Mouse (Mus musculus) naive thymus-derived CD4-positive, alpha-beta T cell, adult 2 months (primary cell): ENCODE data around the gene Anks1b.

Experiments used
- DNase-seq: peaks from one replicate; pipeline ENCODE4 v3.0.0-alpha.2; 2011; ENCODE audit warnings: low read depth

Anks1b gene

DNA sequence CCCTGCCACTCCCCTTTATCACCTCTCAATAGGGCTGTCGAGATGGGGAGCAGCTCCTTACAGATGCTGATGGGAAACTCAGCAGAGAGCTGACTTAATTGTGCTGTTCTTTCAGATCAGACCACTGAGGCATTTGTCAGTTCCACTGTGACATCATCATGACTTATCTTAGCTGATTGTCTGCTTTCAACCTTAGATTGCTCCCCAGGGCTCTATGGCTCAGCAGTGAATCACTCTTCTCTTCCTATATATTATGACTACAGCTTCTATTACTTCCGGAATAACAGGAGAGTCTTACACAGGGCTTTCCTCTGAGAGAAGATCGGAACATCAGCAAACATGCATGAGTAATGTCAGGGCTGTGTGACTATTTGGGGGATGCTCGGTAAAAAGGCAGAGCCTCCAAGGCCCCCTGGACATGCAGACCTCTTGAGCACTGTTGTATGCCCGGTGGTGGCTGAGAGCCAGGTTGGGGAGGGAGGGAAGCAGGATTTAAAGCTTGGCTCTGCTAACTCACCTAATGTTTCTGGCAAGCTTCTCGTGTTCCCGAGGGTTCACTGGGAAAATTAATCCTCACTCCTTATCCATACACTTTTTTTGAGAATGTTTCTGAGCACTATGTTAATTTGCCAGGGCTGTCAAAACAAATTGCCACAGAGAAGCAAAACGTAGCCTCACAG lies 936.7 kb downstream of the Anks1b start:
- DNase-seq: no peak

DNA sequence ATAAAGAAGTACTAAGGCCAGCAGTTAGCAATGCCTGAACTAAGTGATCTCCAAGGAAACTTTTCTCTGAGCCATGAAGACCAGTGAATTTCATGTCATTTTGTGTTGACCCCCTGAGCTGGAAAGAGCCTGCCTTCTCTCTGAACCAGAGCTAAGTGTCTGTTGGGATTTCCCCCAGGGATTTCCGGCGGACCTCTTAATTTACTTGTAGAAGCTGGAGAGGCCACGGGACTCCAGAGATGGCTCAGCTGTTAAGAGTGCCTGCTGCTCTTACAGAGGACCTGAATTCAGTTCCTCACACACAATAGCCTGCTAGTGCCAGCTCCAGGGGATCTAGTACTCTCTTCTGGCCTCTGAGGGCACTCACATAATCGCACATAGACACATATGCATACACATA lies 938.1 kb downstream of the Anks1b start:
- no peak for DNase-seq

DNA sequence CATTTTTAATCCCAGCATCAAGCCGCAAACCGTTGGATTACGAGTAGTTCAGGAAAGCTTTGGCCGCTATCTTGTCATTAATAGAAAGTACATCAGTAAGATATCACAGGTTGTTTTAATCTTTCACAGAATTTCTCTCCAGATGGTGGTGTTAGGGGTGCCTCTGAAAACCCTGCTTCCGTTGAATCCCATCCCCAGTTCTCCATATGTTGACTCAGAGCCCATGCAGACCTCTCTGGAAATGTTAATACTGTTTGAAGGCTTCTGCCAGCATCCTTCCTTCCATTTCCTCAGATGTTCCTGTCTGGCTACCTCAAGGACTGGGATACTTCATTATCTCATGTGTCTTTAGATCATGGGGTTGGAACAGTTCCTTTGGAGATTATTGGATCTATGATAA lies 940.0 kb downstream of the Anks1b start:
- no peak for DNase-seq

DNA sequence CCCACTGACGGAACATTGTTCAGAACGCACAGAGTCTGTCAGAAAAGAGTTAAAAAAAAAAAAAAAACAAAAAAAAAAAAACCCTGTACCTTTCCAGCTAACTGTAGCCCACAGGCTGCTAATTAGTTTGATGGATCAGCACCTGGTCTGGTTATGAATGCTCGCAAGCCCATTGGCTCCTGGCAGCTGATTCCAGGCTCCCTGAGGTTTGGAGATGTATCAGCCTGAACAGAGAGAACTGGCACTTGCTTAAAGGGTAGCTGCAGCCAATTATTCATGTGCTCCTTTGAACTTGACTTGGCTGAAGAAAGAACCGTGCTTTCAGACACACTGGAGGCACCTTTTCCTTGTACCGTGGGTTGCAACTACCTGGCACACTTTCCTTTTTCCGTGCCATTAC lies 941.1 kb downstream of the Anks1b start:
- no peak for DNase-seq

DNA sequence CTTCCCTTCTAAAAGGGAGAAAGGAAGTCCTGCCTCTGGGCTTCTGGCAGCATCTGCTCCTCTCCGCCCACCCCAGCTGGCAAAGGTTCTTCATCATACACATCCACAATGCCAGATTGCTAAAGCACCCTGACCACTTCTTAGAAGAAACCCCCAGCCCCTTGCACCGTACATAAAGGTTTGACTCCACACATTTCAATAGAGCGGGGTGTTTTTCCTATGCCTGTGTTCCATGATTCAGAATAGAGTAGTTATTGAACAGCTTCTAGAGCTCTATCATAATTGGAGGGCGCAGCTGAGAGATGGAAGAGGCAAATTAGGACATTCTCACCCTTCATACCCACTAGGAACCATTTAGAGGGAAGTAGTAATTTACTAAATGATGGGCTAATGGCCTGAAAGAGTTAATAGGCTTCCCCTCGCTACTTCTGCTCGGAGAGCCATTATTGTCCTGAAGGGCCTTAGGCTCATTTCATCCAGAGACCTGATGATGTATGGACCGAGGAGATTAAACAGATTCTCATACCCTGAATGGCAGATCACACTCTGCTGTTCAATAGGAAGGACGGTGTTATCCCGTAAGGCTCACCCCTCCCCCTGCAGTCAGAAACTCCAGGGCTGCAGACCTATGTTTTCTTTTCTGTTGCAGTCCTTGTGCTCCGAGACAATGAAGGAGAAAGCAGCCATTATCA lies 945.1 kb downstream of the Anks1b start:
- no peak for DNase-seq

DNA sequence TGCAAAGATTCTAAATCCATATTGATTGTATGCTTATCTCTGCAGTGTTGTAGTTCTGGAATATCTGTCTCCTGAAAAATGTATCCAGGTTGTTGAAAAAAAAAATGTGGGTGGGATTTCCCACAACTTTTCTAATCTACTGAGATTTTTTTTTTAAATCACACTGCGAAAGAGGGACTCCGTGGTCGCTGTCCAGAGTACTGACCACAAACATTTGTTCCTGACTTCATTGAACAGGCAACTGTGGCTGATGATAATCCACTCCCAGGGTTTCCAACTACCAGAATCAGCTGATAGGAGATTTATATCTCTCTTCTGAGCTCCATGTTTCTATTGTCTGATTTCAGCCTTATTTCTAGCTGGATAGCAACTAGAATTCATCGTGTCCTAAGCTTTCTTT lies 950.1 kb downstream of the Anks1b start:
- no peak for DNase-seq

DNA sequence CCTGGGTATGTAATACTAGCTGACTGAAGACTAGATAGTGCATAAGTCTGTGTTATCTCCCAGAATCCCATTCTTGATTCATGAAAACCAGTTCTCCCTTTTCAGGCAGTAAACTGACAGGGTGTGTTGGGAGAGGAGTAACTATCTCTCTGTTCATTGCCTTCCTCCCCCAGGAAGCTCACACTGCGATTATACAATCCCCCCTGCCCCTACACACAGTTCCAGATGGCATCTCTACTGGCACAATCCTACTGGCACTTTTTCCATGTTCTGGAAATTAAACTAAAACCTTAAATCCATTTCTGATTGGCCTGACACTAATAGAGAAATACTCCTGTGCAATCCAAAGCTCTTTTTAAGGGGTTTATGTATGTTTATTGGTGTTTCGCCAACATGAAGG lies 951.4 kb downstream of the Anks1b start:
- no peak for DNase-seq

DNA sequence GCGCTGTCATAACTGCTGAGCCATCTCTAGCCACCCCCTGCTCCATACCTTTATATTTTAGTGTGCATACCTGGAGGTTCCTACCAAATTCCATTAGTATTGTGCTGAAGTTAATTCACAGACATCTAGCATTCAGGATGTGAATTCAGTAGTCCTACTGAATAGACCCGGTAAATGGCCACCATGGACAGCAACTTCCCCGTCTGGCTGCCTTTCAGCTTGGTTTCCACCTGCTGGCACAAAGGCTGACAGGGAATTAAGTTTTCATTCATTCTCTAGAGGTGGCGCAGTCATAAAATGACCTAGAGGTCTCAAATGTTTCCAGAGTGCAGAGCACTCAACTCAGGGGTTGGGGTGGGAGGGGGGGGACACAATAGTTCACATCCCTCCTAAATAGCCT lies 953.6 kb downstream of the Anks1b start:
- no peak for DNase-seq

DNA sequence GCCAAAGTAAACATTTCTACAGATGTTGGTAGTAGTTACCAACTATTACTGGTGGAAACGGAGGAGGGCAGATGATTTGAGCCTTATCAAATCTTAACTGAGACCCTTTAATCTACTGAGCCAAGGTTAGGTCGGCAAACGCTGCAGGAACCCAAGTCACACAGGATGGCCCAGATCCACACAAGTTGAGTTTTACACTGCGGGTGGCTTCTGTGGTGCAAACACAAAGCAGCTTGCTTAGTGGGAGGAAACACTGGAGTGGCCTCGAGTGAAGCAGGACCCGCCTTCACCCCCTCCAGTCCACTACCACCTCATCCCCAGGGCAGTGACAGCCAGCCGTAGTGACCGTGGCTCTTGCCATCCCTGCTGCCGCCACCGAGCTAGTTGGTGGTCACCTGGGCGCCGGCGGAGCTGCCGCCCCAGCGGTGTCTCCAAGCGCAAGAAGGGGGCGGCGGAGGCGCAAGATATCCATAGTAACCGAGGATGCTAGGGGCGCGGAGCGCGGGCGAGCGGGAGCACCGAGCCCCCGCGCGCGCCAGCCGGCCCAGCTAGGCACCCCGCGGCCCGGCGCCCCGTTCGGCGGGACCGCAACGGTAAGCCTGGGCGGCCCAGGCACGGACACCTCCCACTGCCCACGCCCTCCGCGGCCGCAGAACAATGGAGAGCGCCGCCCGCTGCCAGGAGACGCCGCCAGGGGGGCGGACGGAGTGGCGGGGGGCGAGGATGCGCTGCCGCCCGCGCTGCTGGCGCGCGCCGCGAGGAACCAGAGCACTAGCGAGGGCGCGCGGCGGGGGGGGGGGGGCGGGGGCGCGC lies 955.5 kb downstream of the Anks1b start:
- DNase-seq: no peak

DNA sequence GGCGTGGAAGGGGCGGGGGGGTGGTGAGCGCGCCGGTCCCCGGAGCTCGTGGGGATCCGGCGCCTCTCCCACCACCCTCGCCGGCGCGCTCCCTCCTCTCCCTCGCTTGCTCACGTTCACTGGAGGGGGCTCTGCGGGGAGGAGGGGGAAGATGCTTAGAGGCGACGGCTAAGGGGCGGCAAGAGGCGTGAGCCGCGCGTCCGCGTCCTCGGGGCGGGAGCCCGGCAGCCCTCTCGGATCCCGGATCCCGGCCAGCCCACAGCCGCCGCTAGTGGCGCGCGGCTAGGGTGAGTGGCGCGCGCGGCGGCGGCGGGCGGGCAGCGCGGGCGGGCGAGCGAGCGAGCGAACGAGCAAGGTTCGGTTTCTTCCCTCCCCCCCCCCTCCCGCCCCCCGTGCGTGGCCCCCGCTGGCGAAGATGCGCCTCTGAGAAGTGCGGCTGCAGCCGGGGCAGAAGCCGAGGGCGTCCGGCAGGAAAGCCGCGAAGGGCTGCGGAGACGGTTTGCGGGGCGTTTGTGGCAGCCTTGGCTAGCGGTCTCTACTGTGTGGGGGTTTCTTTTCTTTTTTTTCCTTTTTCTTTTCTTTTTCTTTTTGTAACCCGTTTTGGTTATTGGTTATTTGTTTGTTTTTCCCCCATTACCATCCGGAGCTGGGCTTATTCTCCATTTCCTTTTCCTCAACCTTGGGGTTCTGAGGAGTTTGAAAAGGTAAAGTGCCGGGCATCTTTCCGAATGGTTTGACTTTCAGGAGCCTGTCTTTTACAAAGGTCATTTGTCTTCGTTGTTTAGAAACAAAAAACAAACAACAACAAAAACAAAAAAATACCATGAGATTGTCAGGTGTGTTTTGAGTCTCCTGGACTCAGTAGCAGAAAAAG lies 956.3 kb downstream of the Anks1b start:
- no peak for DNase-seq

DNA sequence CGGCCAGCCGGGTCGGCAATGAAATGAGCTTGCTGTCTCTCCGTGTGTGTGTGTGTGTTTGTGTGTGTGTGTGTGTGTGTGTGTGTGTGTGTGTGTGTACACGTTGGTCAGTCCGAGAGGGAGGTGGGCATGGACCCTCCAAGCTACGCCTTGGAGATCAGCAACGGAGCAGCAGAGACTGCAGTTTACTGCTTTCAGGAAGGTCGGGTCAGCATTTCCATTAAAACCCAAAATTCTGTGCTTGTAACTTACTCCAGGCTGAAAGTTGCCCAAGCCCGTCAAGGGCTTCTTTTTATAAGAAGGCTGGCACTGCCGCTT lies 956.9 kb downstream of the Anks1b start:
- DNase-seq: no peak

DNA sequence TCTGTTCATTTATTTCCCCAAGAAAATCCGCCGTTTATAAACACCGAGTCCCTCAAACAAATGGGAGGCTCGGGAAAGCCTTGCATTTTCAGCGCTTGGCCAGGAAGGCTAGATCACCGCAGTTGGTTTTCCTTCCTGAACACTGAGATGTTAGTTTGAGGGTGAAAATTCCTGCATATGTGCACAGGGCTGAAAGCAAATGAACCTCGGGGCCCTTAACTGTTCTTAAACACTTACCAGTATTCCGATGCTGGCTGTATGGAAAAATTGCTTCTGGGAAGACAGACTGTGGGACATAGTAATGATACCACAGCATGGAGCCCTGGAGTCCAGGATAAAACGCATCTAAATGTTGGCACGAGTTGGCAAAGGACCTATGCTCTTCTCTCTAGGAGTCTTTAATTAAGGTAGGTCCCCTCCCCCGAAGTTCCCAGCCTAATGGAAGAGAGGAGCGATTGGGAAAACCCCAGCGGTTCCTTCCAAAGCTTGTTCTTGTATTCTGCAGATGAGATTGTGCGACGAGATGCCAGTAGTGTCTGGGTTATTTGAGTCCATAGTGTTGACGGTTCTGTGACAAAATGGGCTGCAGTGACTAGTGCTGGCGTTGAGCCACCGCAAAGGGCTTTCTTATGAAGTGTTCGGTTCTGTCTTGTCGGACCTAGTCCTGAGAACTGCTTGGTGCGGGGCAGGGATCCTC lies 957.4 kb downstream of the Anks1b start:
- DNase-seq: no peak

DNA sequence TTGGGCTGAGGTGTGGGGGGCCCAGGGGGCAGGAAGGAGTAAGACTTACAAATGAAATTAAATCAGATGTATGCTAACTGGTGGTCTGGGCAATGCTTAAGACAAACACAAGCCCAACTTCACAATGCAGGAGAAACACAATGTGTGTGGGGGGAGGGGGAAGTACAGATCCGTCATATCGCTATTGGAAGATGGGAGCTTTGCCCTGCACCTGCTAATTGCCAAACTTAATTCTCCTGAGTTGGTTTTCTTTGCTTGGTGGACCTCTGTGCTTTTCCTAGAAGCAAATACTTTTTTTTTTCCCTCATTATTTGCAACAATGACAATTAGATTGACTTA lies 957.9 kb downstream of the Anks1b start:
- DNase-seq: no peak

DNA sequence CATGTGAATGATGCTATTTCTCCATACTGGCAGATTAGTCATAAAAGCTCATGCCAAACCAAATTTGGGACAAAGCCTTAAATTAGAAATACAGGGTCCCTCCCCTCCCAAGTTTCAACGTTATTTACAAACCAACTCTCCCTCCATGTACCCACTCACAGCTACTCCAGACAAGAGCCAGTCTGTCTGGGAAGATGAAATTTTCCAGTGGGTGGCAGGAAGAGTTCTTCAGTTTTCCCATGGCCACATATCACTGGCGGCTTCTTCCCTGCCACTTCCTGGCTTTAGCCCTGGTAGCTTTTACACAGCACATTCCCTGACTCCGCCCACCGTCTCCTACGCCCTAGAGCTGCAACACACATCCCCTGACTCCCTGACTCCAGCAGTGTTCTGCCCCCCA lies 961.0 kb downstream of the Anks1b start:
- DNase-seq: no peak

DNA sequence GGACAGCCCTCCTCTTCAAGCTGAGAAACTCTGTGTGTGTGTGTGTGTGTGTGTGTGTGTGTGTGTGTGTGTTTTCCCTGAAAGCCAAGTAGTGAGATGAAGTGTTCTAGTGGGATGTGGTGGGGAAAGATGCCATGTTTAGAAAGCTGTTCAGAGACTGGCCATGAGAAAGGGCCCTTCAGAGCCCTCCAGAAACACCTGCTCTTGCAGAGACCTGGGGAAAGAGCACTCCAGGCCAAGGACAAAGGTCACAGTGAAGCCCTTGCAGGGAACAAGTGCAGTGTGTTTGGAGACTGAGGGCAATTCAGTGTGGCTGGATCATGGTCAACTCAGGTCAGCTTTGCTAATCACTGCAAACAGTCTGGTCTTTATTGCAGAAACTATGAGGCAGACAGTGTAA lies 961.9 kb downstream of the Anks1b start:
- no peak for DNase-seq

DNA sequence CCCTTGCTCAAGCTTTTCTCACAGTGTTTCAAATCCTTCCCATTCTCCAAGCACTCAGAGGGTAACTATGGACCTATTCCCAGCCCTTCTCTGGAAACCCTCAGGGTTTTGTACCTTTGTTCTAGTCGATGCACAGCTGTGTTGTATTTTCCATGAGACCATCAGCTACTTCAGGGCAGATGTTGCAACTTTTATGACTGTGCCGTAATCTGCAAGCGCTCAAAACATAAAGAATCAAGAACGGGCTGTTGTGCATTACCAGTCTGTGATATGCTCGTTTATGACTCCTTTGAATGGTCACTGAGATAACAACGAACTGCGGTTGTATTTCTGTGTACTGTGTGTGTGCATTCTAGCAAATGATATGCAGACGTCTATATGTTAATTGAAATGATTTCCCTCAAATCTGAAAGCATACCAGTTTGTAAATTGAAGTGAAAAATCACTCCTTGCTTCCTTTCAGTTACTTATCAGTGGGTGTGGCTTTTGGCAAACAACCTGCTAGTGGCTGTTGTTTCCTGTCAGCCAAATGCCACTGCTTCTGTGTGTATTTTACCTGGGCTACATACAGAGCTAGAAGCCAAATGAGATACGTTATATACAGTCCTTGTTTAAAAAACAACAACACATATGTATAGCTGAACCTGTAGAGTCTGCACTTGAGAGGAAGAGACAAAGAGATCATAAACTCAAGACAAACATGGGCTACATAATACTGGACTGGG lies 966.5 kb downstream of the Anks1b start:
- DNase-seq: no peak

DNA sequence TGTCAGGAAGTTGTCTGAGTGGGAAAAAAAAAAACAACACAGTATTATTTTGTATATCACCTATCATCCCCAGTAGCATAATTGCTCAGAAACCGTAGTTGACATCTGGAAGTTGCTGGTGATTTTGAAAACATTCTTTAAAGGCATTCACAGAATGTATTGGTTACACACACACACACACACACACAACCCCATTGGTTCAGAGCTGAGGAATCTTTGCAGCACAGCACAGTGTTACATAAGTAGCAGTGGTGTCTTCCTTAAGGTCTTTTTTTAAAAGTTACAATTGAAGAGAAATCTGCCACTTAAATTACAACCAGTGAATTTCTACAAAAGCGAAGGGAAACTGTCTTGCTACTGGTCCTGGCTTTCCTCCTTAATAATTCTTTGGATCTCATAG lies 969.1 kb downstream of the Anks1b start:
- DNase-seq: no peak

DNA sequence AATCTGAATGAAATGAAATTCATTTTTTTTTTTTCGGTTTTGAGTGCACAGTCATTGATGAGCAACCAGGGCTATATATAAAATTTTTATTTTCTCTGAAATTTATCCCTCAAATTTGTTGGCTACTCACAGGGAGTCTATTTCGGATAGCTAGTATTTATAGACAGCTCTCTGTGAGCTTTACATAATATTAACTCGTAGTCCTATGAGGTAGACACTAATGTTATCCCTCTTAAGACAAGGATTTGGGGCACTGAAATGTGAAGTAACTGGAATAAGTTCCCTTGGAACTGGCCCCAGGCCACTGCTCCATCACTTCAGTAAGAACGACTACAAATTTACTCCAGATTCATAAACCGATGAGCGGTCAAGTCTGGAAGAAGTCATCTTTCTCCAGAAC lies 977.8 kb downstream of the Anks1b start:
- no peak for DNase-seq

DNA sequence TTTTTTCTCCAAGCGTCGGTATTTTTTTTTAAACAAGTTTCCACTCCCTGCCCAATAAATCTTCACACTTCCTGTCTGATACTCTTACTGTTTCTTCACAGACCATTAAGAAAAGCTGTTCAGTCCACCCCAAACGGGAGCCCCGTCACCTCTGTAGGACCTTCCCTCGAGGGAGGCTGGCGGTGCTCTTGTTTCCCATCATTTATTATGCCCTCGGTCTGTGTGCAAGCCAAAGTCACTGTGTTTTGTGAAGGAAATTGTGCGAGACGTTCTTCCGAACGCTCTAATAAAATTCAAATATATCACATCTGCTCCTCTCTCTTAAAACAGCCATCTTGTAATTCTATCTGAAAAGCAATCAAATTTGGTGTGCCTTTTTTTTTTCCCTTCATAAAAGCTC lies 978.7 kb downstream of the Anks1b start:
- no peak for DNase-seq

DNA sequence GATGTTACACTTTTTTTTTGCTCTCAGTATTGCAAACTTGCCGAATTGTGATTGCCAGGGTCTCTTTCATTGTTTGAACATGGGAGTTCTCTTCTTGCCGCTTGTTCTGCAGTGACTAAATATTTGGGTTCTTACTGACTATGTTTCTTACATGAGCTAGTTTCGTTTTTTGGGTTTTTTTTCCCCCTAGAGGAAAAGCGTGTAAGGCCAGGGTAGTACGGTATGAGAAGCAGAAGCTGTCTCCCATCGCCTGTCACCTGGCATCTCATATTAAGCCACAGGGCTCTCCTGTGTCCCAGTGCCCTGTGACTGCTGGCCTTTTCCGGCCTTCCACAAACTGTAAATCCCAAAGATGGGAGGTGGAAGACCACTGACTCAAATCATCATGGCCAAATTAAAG lies 979.1 kb downstream of the Anks1b start:
- no peak for DNase-seq

DNA sequence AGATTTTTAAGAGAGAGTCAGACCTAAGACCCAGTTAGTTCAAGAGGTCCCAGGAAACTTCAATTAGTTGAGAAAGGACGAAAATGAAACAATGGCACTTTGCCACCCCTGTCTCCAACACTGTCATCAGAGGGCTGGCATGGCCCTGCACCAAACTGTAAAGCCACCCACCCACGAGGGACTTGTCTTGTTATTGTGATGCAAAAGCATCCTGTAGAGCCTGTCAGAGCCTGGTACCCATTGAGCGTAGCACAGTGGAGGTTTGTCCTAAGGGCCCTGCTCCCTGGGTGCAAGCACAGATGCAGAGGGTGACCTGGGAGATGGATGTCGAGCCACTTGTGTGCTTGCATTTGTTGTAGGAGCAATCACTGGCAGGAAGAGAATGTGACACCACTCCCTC lies 983.4 kb downstream of the Anks1b start:
- DNase-seq: no peak
